Mouse (Mus musculus): ENCODE results near the gene Ndufs3. TPM values are rescaled to one million over a fixed set of nuclear protein-coding genes. Genes with fewer than 3 reads are reported as not detected.

Ndufs3 gene
- 196 and 199 TPM in 2 replicates for polyA plus RNA-seq (2015; fragmentation: Nextera tagmentation; extraction: Ambion mirVana)

DNA sequence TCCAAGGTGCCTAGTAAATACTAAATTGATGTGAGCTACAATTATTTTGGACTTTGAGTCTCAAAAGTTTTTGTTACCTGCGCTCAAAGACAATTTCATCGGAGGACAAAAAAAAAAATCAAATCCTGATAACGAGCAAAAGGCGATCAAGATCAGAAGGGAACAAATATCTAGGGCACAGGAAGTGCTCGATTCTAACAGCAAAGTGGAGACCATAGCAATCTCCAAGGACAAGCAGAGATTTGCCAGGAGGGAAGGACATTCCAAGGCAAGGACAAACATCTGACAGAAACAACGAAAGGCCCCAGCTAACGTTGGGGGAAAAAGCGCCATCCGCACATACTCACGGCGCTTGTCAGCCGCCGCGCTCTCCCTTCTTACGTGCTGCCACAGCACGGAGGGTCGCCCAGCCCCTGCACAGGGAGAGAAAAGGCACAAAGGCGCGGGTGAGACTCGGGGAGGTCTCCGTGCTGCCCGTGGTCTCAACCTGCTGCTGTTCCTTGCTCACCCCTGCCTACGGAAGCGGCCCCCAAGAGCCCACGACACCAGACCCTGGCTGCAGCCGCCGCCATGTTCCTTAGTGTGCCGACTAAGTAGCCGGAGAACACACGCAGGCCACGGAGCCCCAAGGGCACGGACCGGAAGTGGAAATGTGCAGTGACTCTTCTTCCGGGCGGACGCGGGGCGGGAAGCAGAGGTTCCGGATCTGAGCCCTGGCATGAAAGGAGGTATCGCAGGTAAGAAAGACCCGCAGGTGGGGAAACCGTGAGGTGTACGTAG, at the start of gene Ndufs3, which contains the start of gene Kbtbd4:
TSS of gene Ndufs3 (minus strand) at position 752 of the 780 bp plus-strand sequence.
TSS of gene Kbtbd4 (plus strand) at position 665 of the 780 bp plus-strand sequence.
- Histone ChIP-seq H3K9me3 (ENCODE audit: low read length) (no peaks in the 10 kb centered on the region), H3K9ac (replicated peaks) (peak within 1 kb of the TSS; percentile 98), H3K4me3 (ENCODE audit: low read depth, low read length) (peak within 1 kb of the TSS; percentile 92), H3K36me3 (replicated peaks; ENCODE audit: insufficient read depth, low read length) (peaks cover 44% of the 10 kb centered on the region), H3K4me1 (ENCODE audit: insufficient read depth) (peaks cover 24% of the 10 kb centered on the region), H3K27me3 (ENCODE audit: insufficient read depth, low read length) (no peaks in the 10 kb centered on the region), H3K27ac (ENCODE audit: low read depth) (peak within 1 kb of the TSS; percentile 97), H3K4me2 (ENCODE audit: low read depth, low read length) (peak within 1 kb of the TSS; percentile 84)
- TF ChIP-seq EP300 (IDR thresholded peaks at IDR 0.05; ENCODE audit: low read depth) (peak; percentile 43; the same call in 1 of the 2 replicates), CTCF (IDR thresholded peaks at IDR 0.05; ENCODE audit: low read depth) (no peak; the same call in 1 of the 2 replicates)
- under 1% methylated on average over 43 of the region's 43 CpGs for whole genome bisulfite sequencing (ENCODE audit: insufficient replicate concordance)
- DNase-seq (peak; percentile 93), ATAC-seq (peak; percentile 96)

DNA sequence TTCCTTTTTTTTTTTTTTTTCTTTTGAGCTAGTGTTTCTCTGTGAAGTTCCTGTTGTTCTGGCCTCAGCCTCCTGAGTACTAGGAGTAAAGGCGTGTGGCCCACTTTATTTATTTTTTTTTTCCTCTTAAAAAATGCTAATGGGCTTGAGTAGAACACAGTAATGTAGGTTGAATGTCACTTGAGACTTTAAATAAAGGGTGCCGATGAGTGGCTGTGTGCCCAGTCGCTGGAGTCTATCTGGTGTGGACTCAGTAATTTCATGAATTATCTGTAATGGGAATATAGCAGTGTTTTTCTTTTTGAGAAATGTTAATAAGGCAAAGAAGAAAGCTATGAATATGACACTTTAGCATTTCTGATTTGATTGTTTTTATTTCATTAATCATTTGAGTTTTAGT, 48.8 kb upstream of the Ndufs3 start:
- no peaks in the 10 kb centered on the region for H3K27me3 ChIP-seq (ENCODE audit: insufficient read depth, low read length)
- no peaks in the 10 kb centered on the region for H3K9me3 ChIP-seq (ENCODE audit: low read length)
- DNase-seq, result no peak
- no peak overlapping the region for H3K9ac ChIP-seq (replicated peaks)
- ATAC-seq, result no peak
- H3K27ac ChIP-seq (ENCODE audit: low read depth), result no peak overlapping the region
- TF ChIP-seq EP300 (IDR thresholded peaks at IDR 0.05; ENCODE audit: low read depth), result no peak
- no peak for TF ChIP-seq CTCF (IDR thresholded peaks at IDR 0.05; ENCODE audit: low read depth)
- 72% methylated on average over 3 of the region's 3 CpGs for WGBS (ENCODE audit: insufficient replicate concordance)
- no peak overlapping the region for H3K4me2 ChIP-seq (ENCODE audit: low read depth, low read length)
- H3K4me3 ChIP-seq (ENCODE audit: low read depth, low read length), result no peak overlapping the region
- peaks cover 12% of the 10 kb centered on the region for H3K4me1 ChIP-seq (ENCODE audit: insufficient read depth)
- H3K36me3 ChIP-seq (replicated peaks; ENCODE audit: insufficient read depth, low read length), result no peaks in the 10 kb centered on the region; the same call in none of the 2 replicates

DNA sequence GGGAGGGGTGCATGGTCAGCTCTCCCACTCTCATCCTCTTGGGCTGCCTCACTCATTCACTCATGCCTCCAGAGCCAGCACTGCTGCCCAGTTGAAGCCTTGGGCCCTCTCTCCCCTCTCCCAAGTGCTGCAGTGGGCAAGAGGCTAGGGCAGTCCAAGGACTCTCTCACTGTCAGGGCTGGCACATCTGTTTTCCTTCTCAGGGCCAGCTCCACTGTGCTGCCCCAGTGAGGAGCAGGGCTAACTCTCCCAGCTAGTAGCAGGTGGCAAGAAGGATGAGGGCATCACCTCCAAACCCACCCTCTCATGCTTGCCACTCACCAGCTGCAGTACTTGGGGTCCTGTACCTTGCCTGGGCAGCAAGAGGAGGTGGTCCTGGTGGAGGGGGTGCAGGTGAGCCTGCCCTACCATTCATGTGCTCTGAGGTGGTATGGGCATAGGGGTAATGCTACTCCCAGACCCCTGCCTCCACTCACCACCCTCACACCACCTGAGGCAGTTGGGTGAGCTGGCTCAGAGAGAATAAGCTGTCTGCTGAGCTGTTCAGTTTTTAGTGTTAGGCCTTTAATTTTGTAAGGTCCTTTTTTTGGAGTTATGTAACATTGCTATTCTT, 46.1 kb upstream of the Ndufs3 start:
- H3K4me1 ChIP-seq (ENCODE audit: insufficient read depth), result peaks cover 17% of the 10 kb centered on the region
- no peaks in the 10 kb centered on the region for H3K27me3 ChIP-seq (ENCODE audit: insufficient read depth, low read length)
- no peak overlapping the region for H3K9ac ChIP-seq (replicated peaks)
- H3K9me3 ChIP-seq (ENCODE audit: low read length), result no peaks in the 10 kb centered on the region
- no peak for DNase-seq
- no peak overlapping the region for H3K4me3 ChIP-seq (ENCODE audit: low read depth, low read length)
- H3K36me3 ChIP-seq (replicated peaks; ENCODE audit: insufficient read depth, low read length), result no peaks in the 10 kb centered on the region; the same call in 1 of the 2 replicates
- H3K27ac ChIP-seq (ENCODE audit: low read depth), result 0 out of 2 replicates have a peak overlapping the region, but pooled peaks have one; percentile 44
- TF ChIP-seq EP300 (IDR thresholded peaks at IDR 0.05; ENCODE audit: low read depth) (no peak), CTCF (IDR thresholded peaks at IDR 0.05; ENCODE audit: low read depth) (no peak)
- ATAC-seq, result peak; percentile 24; the same call in 1 of the 2 replicates
- no peak overlapping the region for H3K4me2 ChIP-seq (ENCODE audit: low read depth, low read length)

DNA sequence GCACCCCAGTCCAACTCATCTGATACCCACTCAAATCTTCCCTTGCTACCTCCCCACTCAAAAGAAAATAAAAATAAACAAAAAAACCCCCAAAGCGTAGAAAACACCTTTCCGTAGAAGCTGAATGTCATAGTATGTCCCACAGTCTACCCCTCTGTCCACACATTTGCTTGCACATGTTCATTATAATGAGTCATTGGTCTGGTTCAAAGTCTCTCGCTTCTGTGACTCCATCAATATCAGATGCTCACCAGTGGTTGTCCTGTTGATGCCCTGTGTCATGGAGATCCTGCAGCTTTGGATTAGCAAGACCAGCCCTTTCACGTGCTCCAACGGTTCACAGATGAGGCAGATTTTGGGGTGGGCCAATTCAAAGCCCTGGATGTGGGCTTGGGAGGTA, 45.5 kb upstream of the Ndufs3 start:
- WGBS (ENCODE audit: insufficient replicate concordance), result 74% methylated on average over 5 of the region's 5 CpGs
- H3K27me3 ChIP-seq (ENCODE audit: insufficient read depth, low read length), result no peaks in the 10 kb centered on the region
- no peak overlapping the region for H3K9ac ChIP-seq (replicated peaks)
- DNase-seq (peak; percentile 14), ATAC-seq (peak; percentile 96)
- H3K27ac ChIP-seq (ENCODE audit: low read depth), result peak overlapping the region; percentile 75
- H3K4me3 ChIP-seq (ENCODE audit: low read depth, low read length), result no peak overlapping the region
- H3K9me3 ChIP-seq (ENCODE audit: low read length), result no peaks in the 10 kb centered on the region
- peaks cover 21% of the 10 kb centered on the region for H3K4me1 ChIP-seq (ENCODE audit: insufficient read depth)
- TF ChIP-seq CTCF (IDR thresholded peaks at IDR 0.05; ENCODE audit: low read depth) (no peak), EP300 (IDR thresholded peaks at IDR 0.05; ENCODE audit: low read depth) (no peak)
- H3K4me2 ChIP-seq (ENCODE audit: low read depth, low read length), result no peak overlapping the region
- H3K36me3 ChIP-seq (replicated peaks; ENCODE audit: insufficient read depth, low read length), result no peaks in the 10 kb centered on the region; the same call in 1 of the 2 replicates

DNA sequence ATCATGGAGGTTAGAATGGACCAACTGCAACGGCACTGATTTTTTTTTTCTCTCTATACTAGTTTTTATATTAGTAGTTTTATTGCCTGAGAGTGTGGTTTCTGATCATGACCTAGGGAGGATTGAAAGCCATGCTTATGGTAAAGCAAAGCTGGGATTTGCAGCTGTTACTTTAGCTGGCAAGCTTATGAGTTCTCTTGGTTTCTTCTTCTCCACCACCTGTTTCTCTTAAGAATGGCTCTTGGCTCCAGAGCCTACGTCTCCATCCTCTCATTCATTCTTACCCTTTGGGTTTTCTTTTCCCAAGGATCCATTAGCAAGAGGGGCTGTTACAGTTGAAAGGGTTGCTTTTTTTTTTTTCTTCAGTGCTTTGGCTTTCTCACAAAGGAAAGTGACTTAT, 37.1 kb upstream of the Ndufs3 start:
- Histone ChIP-seq H3K36me3 (replicated peaks; ENCODE audit: insufficient read depth, low read length) (no peaks in the 10 kb centered on the region; the same call in 1 of the 2 replicates), H3K4me1 (ENCODE audit: insufficient read depth) (peaks cover 35% of the 10 kb centered on the region), H3K27me3 (ENCODE audit: insufficient read depth, low read length) (no peaks in the 10 kb centered on the region), H3K4me3 (ENCODE audit: low read depth, low read length) (peak overlapping the region; percentile 82), H3K9me3 (ENCODE audit: low read length) (no peaks in the 10 kb centered on the region), H3K9ac (replicated peaks) (no peak overlapping the region), H3K27ac (ENCODE audit: low read depth) (no peak overlapping the region), H3K4me2 (ENCODE audit: low read depth, low read length) (peak overlapping the region; percentile 72)
- 67% methylated on average over 2 of the region's 2 CpGs for WGBS (ENCODE audit: insufficient replicate concordance)
- DNase-seq, result no peak
- TF ChIP-seq EP300 (IDR thresholded peaks at IDR 0.05; ENCODE audit: low read depth), result no peak
- TF ChIP-seq CTCF (IDR thresholded peaks at IDR 0.05; ENCODE audit: low read depth), result no peak
- ATAC-seq, result no peak

All from liver, postnatal 0 days (tissue).